ENCODE assay signal across 8 mouse cellular contexts in the genomic region with DNA sequence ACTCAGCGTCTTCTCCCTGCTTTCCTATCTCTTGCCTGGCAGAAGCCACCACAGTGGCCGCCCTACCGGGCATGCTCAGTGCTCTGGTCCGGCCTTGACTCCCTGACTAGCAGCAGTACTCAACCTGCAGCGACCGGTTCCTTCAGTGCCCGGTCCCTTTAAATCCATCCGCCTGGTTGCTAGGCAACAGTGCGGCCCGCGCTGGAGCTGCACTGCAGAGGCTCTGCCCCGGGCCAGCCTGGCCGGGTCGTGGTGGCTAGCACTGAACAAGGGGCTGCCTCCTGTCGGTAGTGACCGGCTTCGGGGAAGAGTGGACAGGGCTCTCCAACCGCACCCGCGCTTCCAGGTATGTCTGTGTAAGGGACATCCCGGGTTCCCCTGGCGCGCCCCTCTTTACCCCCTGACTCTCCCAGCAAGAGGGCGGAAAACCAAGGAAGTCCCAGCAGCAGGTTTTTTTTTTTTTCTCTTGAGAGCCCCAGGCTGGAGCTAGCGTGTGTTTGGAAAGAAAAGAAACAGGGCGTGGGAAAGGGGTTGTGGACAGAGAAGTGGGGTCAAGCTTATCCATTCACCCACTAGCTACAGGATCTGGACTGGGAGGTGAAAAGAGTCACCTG. TPM values are rescaled to one million over a fixed set of nuclear protein-coding genes. Genes with fewer than 3 reads are reported as not detected.
DNase-seq lines count a peak whose midpoint lies in the region; ATAC-seq lines count a peak whose summit lies in the region.

Gene Ccdc160 (plus strand): TSS at position 221 of the 614 bp plus-strand sequence.

- H3K27me3 ChIP-seq in hindbrain, embryonic 15.5 days, result no peaks in the 10 kb centered on the region
- no peaks in the 10 kb centered on the region for H3K27me3 ChIP-seq in lung, embryonic 16.5 days (ENCODE audit: control insufficient read depth, insufficient read depth, low read depth, low read length)

- H3K9me3 ChIP-seq in hindbrain, embryonic 15.5 days, result no peaks in the 10 kb centered on the region
- H3K9me3 ChIP-seq in lung, embryonic 16.5 days (ENCODE audit: control insufficient read depth, low read length), result no peaks in the 10 kb centered on the region

- H3K9ac ChIP-seq in hindbrain, embryonic 15.5 days, result peak within 1 kb of the TSS; percentile 53
- H3K9ac ChIP-seq in lung, embryonic 16.5 days (ENCODE audit: low read length), result peak within 1 kb of the TSS; percentile 52

- peak within 1 kb of the TSS; percentile 50 for H3K4me3 ChIP-seq in hindbrain, embryonic 15.5 days
- H3K4me3 ChIP-seq in lung, embryonic 16.5 days (ENCODE audit: low read length), result peak within 1 kb of the TSS; percentile 50

- WGBS in hindbrain, embryonic 15.5 days, result 14% methylated on average over 26 of the region's 26 CpGs
- WGBS in lung, embryonic 16.5 days, result 15% methylated on average over 25 of the region's 26 CpGs

- peak within 1 kb of the TSS; percentile 57 for H3K4me2 ChIP-seq in hindbrain, embryonic 15.5 days
- H3K4me2 ChIP-seq in lung, embryonic 16.5 days (ENCODE audit: low read depth, low read length), result peak within 1 kb of the TSS; percentile 59

- DNase-seq in adrenal gland, adult (ENCODE audit: inconsistent age in 2 of 2, low spot score in 1 of 2), result peak; percentile 87 to 90
- DNase-seq in gastrocnemius, adult 8-10 months (ENCODE audit: low spot score in 2 of 2), result peak; percentile 3 to 28
- DNase-seq in layer of hippocampus, postnatal 25 days (ENCODE audit: extremely low spot score in 1 of 2, low spot score in 1 of 2), result peak; percentile 22 to 38
- peak; percentile 90 for DNase-seq in retina, postnatal 1 day
- no peak for DNase-seq in spleen, postnatal 36 days (ENCODE audit: low spot score in 2 of 2)

- H3K36me3 ChIP-seq in hindbrain, embryonic 15.5 days, result no peaks in the 10 kb centered on the region
- H3K36me3 ChIP-seq in lung, embryonic 16.5 days (ENCODE audit: control insufficient read depth, insufficient read depth, low read length), result no peaks in the 10 kb centered on the region

- peaks cover 5% of the 10 kb centered on the region; the same call in 1 of the 2 replicates for H3K4me1 ChIP-seq in hindbrain, embryonic 15.5 days (replicated peaks)
- H3K4me1 ChIP-seq in lung, embryonic 16.5 days (replicated peaks; ENCODE audit: control insufficient read depth, insufficient read depth, low read length), result peaks cover 3% of the 10 kb centered on the region; the same call in 1 of the 2 replicates

- peak; percentile 69 for ATAC-seq in common myeloid progenitor, adult 5-6 weeks (replicated peaks; ENCODE audit: low read depth, poor library complexity, severe bottlenecking)
- ATAC-seq in hindbrain, embryonic 15.5 days (ENCODE audit: low FRiP score, low read depth), result peak; percentile 99
- peak; percentile 92 for ATAC-seq in lung, embryonic 16.5 days (ENCODE audit: low read depth)

- H3K27ac ChIP-seq in hindbrain, embryonic 15.5 days (replicated peaks), result peak within 1 kb of the TSS; percentile 70
- peak within 1 kb of the TSS; percentile 18 for H3K27ac ChIP-seq in lung, embryonic 16.5 days (ENCODE audit: low read length)

RNA-seq across cellular contexts. Expression of gene Ccdc160, which starts in this region (rescaled TPM):
- not detected in 2 replicates for total RNA-seq in common myeloid progenitor, adult 5-6 weeks (2017)
- total RNA-seq in gastrocnemius, adult 8-10 months (2022), result under 1 TPM in 2 of 4 experiments, not detected in 2; 0.15 to 0.19 TPM
- 6.9 and 7.5 TPM in 2 replicates for polyA plus RNA-seq in hindbrain, embryonic 15.5 days (2015; fragmentation: Nextera tagmentation; extraction: Ambion mirVana)
- 1 to 10 TPM; 2.0 to 2.4 TPM for total RNA-seq in layer of hippocampus, postnatal 25 days (2021)
- 2.5 and 2.7 TPM in 2 replicates for polyA plus RNA-seq in lung, embryonic 16.5 days (2015; fragmentation: Nextera tagmentation; extraction: Ambion mirVana)

Comparison
In these comparisons a context has a peak if more than half of its experiments do, and no peak if none do; other contexts are left out.
1. Peak in ATAC-seq in common myeloid progenitor, adult 5-6 weeks; RNA of the gene not detected or under 1 TPM.
2. Peak in DNase-seq in gastrocnemius, adult 8-10 months; RNA of the gene not detected or under 1 TPM.
3. DNase-seq: peak in adrenal gland, adult (2 of 2), layer of hippocampus, postnatal 25 days (2 of 2) and retina, postnatal 1 day (single experiment); none in spleen, postnatal 36 days (0 of 2).
4. Peak in every context shown above with its lines, with median percentiles within 50 percentile points of each other: ATAC-seq.